Mouse (Mus musculus) heart, embryonic 13.5 days (tissue): Measurements from ENCODE around the gene Rab43. TPM values are rescaled to one million over a fixed set of nuclear protein-coding genes. Genes with fewer than 3 reads are reported as not detected.

Experiments used
- ATAC-seq: fragments of 200-750 bp; cut with Nextera tagmentation; 2 replicates; pipeline ENCODE4 v1.8.0; 2017; ENCODE audit warnings: moderate TSS enrichment; ENCODE audit not compliant: insufficient number of reproducible peaks, low FRiP score, low TSS enrichment; ENCODE audit errors: extremely low read depth
- H3K27ac ChIP-seq: fragments of 300-500 bp; sonication (generic); replicated peaks from 2 replicates; pipeline ENCODE4 v1.5.1; 2015; ENCODE audit warnings: moderate library complexity, mild to moderate bottlenecking, inconsistent platforms
- H3K27me3 ChIP-seq: fragments of 300-500 bp; sonication (generic); replicated peaks from 2 replicates; pipeline ENCODE4 v1.6.1; 2015; ENCODE audit warnings: mild to moderate bottlenecking, inconsistent platforms
- H3K36me3 ChIP-seq: fragments of 300-500 bp; sonication (generic); 2 replicates; pipeline ENCODE4 v1.6.1; 2015; ENCODE audit warnings: mild to moderate bottlenecking, inconsistent platforms
- H3K4me1 ChIP-seq: fragments of 300-500 bp; sonication (generic); 2 replicates; pipeline ENCODE4 v1.6.1; 2015; ENCODE audit warnings: inconsistent platforms
- H3K4me2 ChIP-seq: fragments of 300-500 bp; sonication (generic); 2 replicates; pipeline ENCODE4 v1.6.1; 2015; ENCODE audit warnings: inconsistent platforms, mild to moderate bottlenecking, moderate library complexity
- H3K4me3 ChIP-seq: fragments of 300-500 bp; sonication (generic); 2 replicates; pipeline ENCODE4 v1.5.1; 2015; ENCODE audit warnings: moderate library complexity, mild to moderate bottlenecking, inconsistent platforms
- H3K9ac ChIP-seq: fragments of 300-500 bp; sonication (generic); 2 replicates; pipeline ENCODE4 v1.6.1; 2015; ENCODE audit warnings: inconsistent platforms, mild to moderate bottlenecking, moderate library complexity
- H3K9me3 ChIP-seq: fragments of 300-500 bp; sonication (generic); 2 replicates; pipeline ENCODE4 v1.6.1; 2016; ENCODE audit warnings: inconsistent platforms
- WGBS: fragments of 180-500 bp; shearing (Covaris S2); methylation state at CpG from one replicate; pipeline ENCODE4 v1.1.7; 2015; ENCODE audit warnings: mixed read lengths; 5-methylcytosine and 5-hydroxymethylcytosine counted together
- polyA plus RNA-seq: library from polyadenylated mRNA; unstranded; fragments of >200 nt; fragmentation: Nextera tagmentation; extraction: Ambion mirVana; gene quantifications from 2 replicates; pipeline ENCODE4 v1.2.1, GENCODE M21; 2015

Rab43 gene
- 6.6 and 7.5 TPM in 2 replicates for polyA plus RNA-seq

DNA sequence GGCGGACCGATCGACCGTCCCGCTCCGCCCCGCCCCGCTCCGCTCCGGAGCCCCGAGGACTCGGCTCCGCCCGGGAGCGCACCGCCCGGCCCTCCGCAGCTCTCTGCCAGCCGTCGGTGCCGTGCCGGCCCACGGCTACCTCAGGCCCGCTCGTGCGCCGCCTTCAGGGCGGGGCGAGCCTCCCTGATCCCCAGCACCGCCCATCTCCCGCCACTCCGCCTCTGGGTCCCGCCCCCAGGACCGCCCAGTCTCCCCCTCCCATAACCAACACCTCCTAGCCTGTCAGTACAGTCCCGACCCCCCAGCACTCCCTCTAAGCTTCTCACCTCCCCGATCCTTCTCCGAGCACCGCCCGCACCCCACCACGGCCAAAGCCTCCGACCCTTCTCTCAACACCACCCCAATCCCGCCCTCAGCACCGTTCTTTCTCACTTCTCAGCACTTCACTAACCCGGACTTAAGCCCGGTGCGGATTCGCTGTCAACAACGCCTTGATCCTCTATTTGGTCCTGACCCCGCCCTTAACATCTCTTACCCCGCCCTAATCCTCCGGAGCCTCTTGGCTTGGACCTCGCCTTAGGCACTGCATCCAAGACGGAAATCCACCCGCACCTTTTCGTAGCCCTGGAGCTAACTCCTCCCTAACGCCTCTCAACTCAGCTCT is at the start of gene Rab43:
Gene Rab43, minus strand, starts transcription at position 490 of the 664 bp plus-strand sequence.
- no peaks in the 10 kb centered on the region for H3K9me3 ChIP-seq
- peak; percentile 94 for ATAC-seq
- H3K4me2 ChIP-seq, result peak within 1 kb of the TSS; percentile 97
- peaks cover 34% of the 10 kb centered on the region for H3K36me3 ChIP-seq
- H3K9ac ChIP-seq, result peak within 1 kb of the TSS; percentile 88
- WGBS, result under 1% methylated on average over 55 of the region's 56 CpGs
- peak within 1 kb of the TSS; percentile 73 for H3K4me3 ChIP-seq
- H3K4me1 ChIP-seq, result peaks cover 23% of the 10 kb centered on the region
- H3K27me3 ChIP-seq, result no peaks in the 10 kb centered on the region
- H3K27ac ChIP-seq, result peak within 1 kb of the TSS; percentile 79

- H3K27me3 ChIP-seq, result no peaks in the 10 kb centered on the region
- no peak overlapping the region for H3K27ac ChIP-seq
- H3K36me3 ChIP-seq, result no peaks in the 10 kb centered on the region
- H3K4me2 ChIP-seq, result no peak overlapping the region
- no peak for ATAC-seq
- H3K4me1 ChIP-seq, result no peaks in the 10 kb centered on the region
- no peak overlapping the region for H3K4me3 ChIP-seq
- H3K9me3 ChIP-seq, result no peaks in the 10 kb centered on the region
- 25% methylated on average over 1 of the region's 1 CpGs for WGBS
- H3K9ac ChIP-seq, result no peak overlapping the region
Observed at GRCm38 (mm10) chr6:87857071-87857470, 45.1 kb upstream of the Rab43 start.

- Histone ChIP-seq H3K27me3 (no peaks in the 10 kb centered on the region), H3K4me1 (peaks cover 15% of the 10 kb centered on the region), H3K4me3 (no peak overlapping the region), H3K9ac (no peak overlapping the region), H3K9me3 (no peaks in the 10 kb centered on the region), H3K27ac (no peak overlapping the region), H3K4me2 (no peak overlapping the region), H3K36me3 (peaks cover 5% of the 10 kb centered on the region)
- no peak for ATAC-seq
- 76% methylated on average over 4 of the region's 4 CpGs for WGBS
Observed at GRCm38 (mm10) chr6:87853446-87853845, 41.5 kb upstream of the Rab43 start.

- Histone ChIP-seq H3K4me2 (peak overlapping the region; percentile 78; the same call in 1 of the 2 replicates), H3K27me3 (no peaks in the 10 kb centered on the region), H3K4me3 (no peak overlapping the region), H3K9ac (no peak overlapping the region), H3K9me3 (no peaks in the 10 kb centered on the region), H3K4me1 (peaks cover 31% of the 10 kb centered on the region), H3K36me3 (peaks cover 15% of the 10 kb centered on the region), H3K27ac (no peak overlapping the region)
- 72% methylated on average over 6 of the region's 6 CpGs for whole genome bisulfite sequencing
- no peak for ATAC-seq
Observed at GRCm38 (mm10) chr6:87851871-87852270, 39.9 kb upstream of the Rab43 start.

DNA sequence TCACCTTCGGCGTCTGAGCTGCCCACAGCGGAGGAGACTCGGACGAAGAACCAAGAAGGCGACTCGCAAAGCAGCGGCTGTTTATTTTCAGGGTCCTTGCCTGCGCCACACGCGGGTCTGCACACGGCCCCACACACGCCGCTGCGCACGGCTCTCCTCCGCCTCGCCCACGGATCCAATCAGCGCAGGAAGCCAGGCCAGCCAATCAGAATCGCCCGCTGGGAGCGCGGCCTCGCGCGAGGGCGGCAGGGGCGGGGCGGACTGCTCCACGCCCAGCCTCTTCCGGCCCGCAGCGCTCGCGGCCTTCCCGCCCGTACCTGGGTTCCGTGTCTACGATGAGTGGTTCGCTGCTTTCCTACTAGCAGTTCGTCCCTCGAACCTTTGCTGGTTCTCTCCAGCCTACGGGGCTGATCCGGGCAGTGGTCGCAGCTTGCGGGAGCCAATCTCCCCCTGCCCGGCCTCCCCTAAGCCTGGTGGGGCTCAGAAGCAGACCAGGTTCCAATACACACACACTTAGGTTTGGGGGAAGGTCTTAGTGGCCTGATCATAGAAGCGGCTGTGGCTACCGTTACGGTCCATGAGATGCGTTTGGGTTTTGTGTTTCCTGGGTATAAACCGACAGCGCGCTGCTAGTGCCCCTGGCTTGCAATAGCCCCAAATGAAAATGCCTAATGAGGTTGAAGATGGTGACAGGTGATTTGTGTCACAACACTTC is 39.1 kb upstream of the Rab43 start, which contains the start of gene Cnbp:
Gene Cnbp, minus strand, starts transcription at position 207 of the 715 bp plus-strand sequence.
- WGBS, result under 1% methylated on average over 53 of the region's 55 CpGs

GRCm38 (mm10) chr6:87850155-87850899 is 38.4 kb upstream of the Rab43 start:
- Histone ChIP-seq H3K4me1 (peaks cover 34% of the 10 kb centered on the region), H3K27me3 (no peaks in the 10 kb centered on the region), H3K36me3 (peaks cover 22% of the 10 kb centered on the region), H3K27ac (peak overlapping the region; percentile 93), H3K9ac (peak overlapping the region; percentile 99), H3K9me3 (no peaks in the 10 kb centered on the region), H3K4me2 (peak overlapping the region; percentile 78), H3K4me3 (peak overlapping the region; percentile 90)
- under 1% methylated on average over 68 of the region's 73 CpGs for WGBS
- peak; percentile 72 for ATAC-seq

More for the DNA sequence above, 39.1 kb upstream of the Rab43 start, which contains the start of gene Cnbp:
- Histone ChIP-seq H3K27me3 (no peaks in the 10 kb centered on the region), H3K4me1 (peaks cover 34% of the 10 kb centered on the region), H3K4me3 (peak within 1 kb of the TSS; percentile 90), H3K9ac (peak within 1 kb of the TSS; percentile 99), H3K36me3 (peaks cover 15% of the 10 kb centered on the region), H3K9me3 (no peaks in the 10 kb centered on the region), H3K27ac (peak within 1 kb of the TSS; percentile 93), H3K4me2 (peak within 1 kb of the TSS; percentile 78)
- ATAC-seq, result peak; percentile 97

- H3K4me2 ChIP-seq, result peak overlapping the region; percentile 78
- H3K27ac ChIP-seq, result peak overlapping the region; percentile 93
- H3K27me3 ChIP-seq, result no peaks in the 10 kb centered on the region
- ATAC-seq, result no peak
- H3K4me1 ChIP-seq, result peaks cover 34% of the 10 kb centered on the region
- H3K9me3 ChIP-seq, result no peaks in the 10 kb centered on the region
- H3K36me3 ChIP-seq, result peaks cover 28% of the 10 kb centered on the region
- H3K9ac ChIP-seq, result peak overlapping the region; percentile 99
- WGBS, result under 1% methylated on average over 8 of the region's 8 CpGs
- peak overlapping the region; percentile 90 for H3K4me3 ChIP-seq
Observed at GRCm38 (mm10) chr6:87849780-87850154, 37.8 kb upstream of the Rab43 start.

GRCm38 (mm10) chr6:87846813-87847212 is 34.8 kb upstream of the Rab43 start:
- Histone ChIP-seq H3K36me3 (peaks cover 57% of the 10 kb centered on the region), H3K4me1 (peaks cover 33% of the 10 kb centered on the region), H3K4me2 (peak overlapping the region; percentile 28; the same call in 1 of the 2 replicates), H3K4me3 (no peak overlapping the region), H3K27me3 (no peaks in the 10 kb centered on the region), H3K27ac (no peak overlapping the region), H3K9me3 (no peaks in the 10 kb centered on the region), H3K9ac (no peak overlapping the region)
- ATAC-seq, result no peak
- WGBS, result 72% methylated on average over 1 of the region's 1 CpGs

GRCm38 (mm10) chr6:87845031-87845695 is 33.2 kb upstream of the Rab43 start:
- peaks cover 67% of the 10 kb centered on the region for H3K36me3 ChIP-seq
- ATAC-seq, result no peak
- H3K4me3 ChIP-seq, result no peak overlapping the region
- no peak overlapping the region for H3K4me2 ChIP-seq
- no peak overlapping the region for H3K27ac ChIP-seq
- H3K9me3 ChIP-seq, result no peaks in the 10 kb centered on the region
- H3K9ac ChIP-seq, result no peak overlapping the region
- 89% methylated on average over 13 of the region's 13 CpGs for WGBS
- H3K4me1 ChIP-seq, result peaks cover 27% of the 10 kb centered on the region
- no peaks in the 10 kb centered on the region for H3K27me3 ChIP-seq

GRCm38 (mm10) chr6:87842254-87842653 is 30.3 kb upstream of the Rab43 start:
- H3K9ac ChIP-seq, result no peak overlapping the region
- no peaks in the 10 kb centered on the region for H3K27me3 ChIP-seq
- no peak overlapping the region for H3K27ac ChIP-seq
- peaks cover 52% of the 10 kb centered on the region for H3K36me3 ChIP-seq
- 27% methylated on average over 1 of the region's 1 CpGs for WGBS
- no peaks in the 10 kb centered on the region for H3K9me3 ChIP-seq
- no peak overlapping the region for H3K4me3 ChIP-seq
- H3K4me2 ChIP-seq, result no peak overlapping the region
- H3K4me1 ChIP-seq, result peaks cover 20% of the 10 kb centered on the region
- ATAC-seq, result no peak

- no peak overlapping the region for H3K4me3 ChIP-seq
- H3K4me1 ChIP-seq, result peaks cover 18% of the 10 kb centered on the region
- no peaks in the 10 kb centered on the region for H3K27me3 ChIP-seq
- no peak for ATAC-seq
- H3K36me3 ChIP-seq, result peaks cover 52% of the 10 kb centered on the region
- H3K9me3 ChIP-seq, result no peaks in the 10 kb centered on the region
- H3K27ac ChIP-seq, result no peak overlapping the region
- 80% methylated on average over 8 of the region's 8 CpGs for WGBS
- H3K4me2 ChIP-seq, result no peak overlapping the region
- H3K9ac ChIP-seq, result no peak overlapping the region
Observed at GRCm38 (mm10) chr6:87841635-87842034, 29.7 kb upstream of the Rab43 start.
